ENCODE assay signal across 12 mouse cellular contexts in the genomic region with DNA sequence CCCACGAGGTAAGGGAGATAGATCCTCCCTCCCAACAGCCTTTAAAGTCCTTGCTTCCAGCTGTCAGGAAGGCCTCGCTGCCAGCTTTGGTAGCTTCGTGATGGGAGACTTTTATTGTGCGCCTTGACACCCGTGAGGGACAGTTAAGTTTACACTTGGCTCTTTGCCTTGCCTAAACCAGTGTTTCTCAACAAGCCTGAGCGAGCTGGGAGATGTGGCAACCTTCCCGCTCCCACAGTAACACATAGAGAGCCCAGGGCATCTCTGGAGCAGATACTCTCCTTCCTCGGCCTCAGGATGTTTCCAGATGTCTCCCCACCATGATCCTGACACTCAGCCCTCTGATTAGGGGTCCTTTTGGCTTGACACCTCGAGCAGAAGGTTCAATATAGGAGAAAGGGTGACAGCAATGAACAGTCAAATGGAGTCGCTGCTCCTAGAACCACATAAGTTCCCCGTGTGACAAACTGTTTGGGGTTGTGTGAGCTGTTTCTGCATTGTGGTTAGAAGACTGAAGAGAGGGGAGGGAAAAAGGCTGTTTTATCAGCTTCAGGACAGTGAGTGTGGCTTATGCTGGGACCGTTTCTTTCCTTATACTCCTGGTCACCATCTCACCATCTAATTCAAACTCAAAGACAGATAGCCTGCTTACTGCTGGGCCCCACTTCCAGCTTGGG.
DNase-seq lines count a peak whose midpoint lies in the region; TF ChIP-seq lines count a peak whose summit lies in the region.
"Had no signal": no experiment of that assay in that cellular context is flagged by ENCODE, and none has a peak within 500 bp of the region (broad histone marks: within the 10 kb centered on the region; RNA-seq: fewer than 3 reads in every experiment).

No protein-coding gene starts in this region.

- no peak for TF ChIP-seq CTCF in left cerebral cortex, adult 2 months (IDR thresholded peaks at IDR 0.05)

- intact Hi-C loops in left cerebral cortex, adult 2 months (cut with DNase I): loop anchor here (5.0 to 10.0 kb wide), 2 partner anchors 91 to 222 kb away; no protein-coding TSS in a partner anchor

- 0 out of 2 replicates have a peak overlapping the region, but pooled peaks have one; percentile 9 for H3K27ac ChIP-seq in left cerebral cortex, adult 2 months
- H3K27ac ChIP-seq: hindbrain, embryonic 15.5 days; kidney, embryonic 15.5 days; liver, embryonic 14.5 days had no signal

- DNase-seq in left cerebral cortex, adult 2 months (ENCODE audit: extremely low spot score in 1 of 2, low spot score in 2 of 2): no peak
- DNase-seq in left cerebral cortex, adult 18-20 months (ENCODE audit: low spot score in 2 of 2): no peak
- peak; percentile 20 to 27 for DNase-seq in adrenal gland, postnatal 36 days
- DNase-seq in gastrocnemius, postnatal 10 days: peak; percentile 19
- DNase-seq in lung, postnatal 36 days: peak; percentile 77
- no peak for DNase-seq in spleen, postnatal 36 days (ENCODE audit: low spot score in 2 of 2)
- DNase-seq in kidney, postnatal 10 days: no peak
- DNase-seq: cerebellum, adult 11-12 months had no signal

- no peak overlapping the region for H3K4me3 ChIP-seq in left cerebral cortex, adult 2 months
- H3K4me3 ChIP-seq: hindbrain, embryonic 15.5 days; kidney, embryonic 15.5 days; myocyte had no signal

Comparison
In these comparisons a context has a peak if more than half of its experiments do, and no peak if none do; other contexts are left out.
1. DNase-seq: peak in adrenal gland, postnatal 36 days (2 of 2), gastrocnemius, postnatal 10 days (single experiment) and lung, postnatal 36 days (single experiment); none in left cerebral cortex, adult 2 months (0 of 2), left cerebral cortex, adult 18-20 months (0 of 2), spleen, postnatal 36 days (0 of 2) and kidney, postnatal 10 days (single experiment).